Mouse (Mus musculus) heart, postnatal 14 days (tissue): ENCODE results near the gene Fam110a. TPM values are rescaled to one million over a fixed set of nuclear protein-coding genes. Genes with fewer than 3 reads are reported as not detected.

ENCODE experiments used
- DNase-seq, 2 experiments: peaks; one replicate each; pipeline ENCODE4 v3.0.0; 2021 to 2022
- intact Hi-C: fragments of 180-260 bp; cut with DNase I; formaldehyde crosslinking; loops from one replicate; pipeline ENCODE4 v1.15.1; 2025
- long read RNA-seq, 2 experiments: library from polyadenylated mRNA; stranded (forward); transcript quantifications; one replicate each; pipeline ENCODE4 v2.0.0; 2021
- total RNA-seq, 2 experiments: library from RNA; stranded (reverse); gene quantifications; 2 replicates each; pipeline ENCODE4 v1.2.3; 2021

Gene Fam110a
- total RNA-seq = 1 to 10 TPM; 5.2 to 5.6 TPM
- long read RNA-seq, experiment 1, transcript Fam110a-201 (2 exons, 1,754 nt) = major isoform, 6 of 13 reads
- long read RNA-seq, experiment 1, partial matches to known transcripts = 6 of 13 reads
- long read RNA-seq, experiment 1, other reads (novel, unspliced or antisense) = 1 of 13 reads
- long read RNA-seq, experiment 2, transcript Fam110a-201 (2 exons, 1,754 nt) = major isoform, 8 of 13 reads
- long read RNA-seq, experiment 2, partial matches to known transcripts = 5 of 13 reads
- long read RNA-seq, experiment 2, other reads (novel, unspliced or antisense) = 0 of 13 reads

- DNase-seq = peak; percentile 92 to 94
These were observed at the start of gene Fam110a for GRCm38 (mm10) chr2:151979470-151980354. Gene Fam110a (minus strand): TSS chr2:151980219.

GRCm38 (mm10) chr2:152029252-152030082, 49.4 kb upstream of the Fam110a start:
- intact Hi-C loops = loop anchor here (2.0 kb wide), 4 partner anchors 59 to 339 kb away; no protein-coding TSS in a partner anchor
- peak; percentile 91 to 92 for DNase-seq

More at GRCm38 (mm10) chr2:151979470-151980354, at the start of gene Fam110a:
- intact Hi-C loops = no loop called here

GRCm38 (mm10) chr2:152024883-152025422, 44.9 kb upstream of the Fam110a start:
- no peak for DNase-seq
- intact Hi-C loops = no loop called here

- intact Hi-C loops = no loop called here
- DNase-seq = no peak
These were observed 42.0 kb upstream of the Fam110a start for GRCm38 (mm10) chr2:152022022-152022421.

GRCm38 (mm10) chr2:152020255-152020654, 40.2 kb upstream of the Fam110a start:
- intact Hi-C loops = no loop called here
- peak; percentile 39 to 64 for DNase-seq

GRCm38 (mm10) chr2:152016666-152017065, 36.6 kb upstream of the Fam110a start:
- intact Hi-C loops = no loop called here
- DNase-seq = no peak

GRCm38 (mm10) chr2:152015997-152016396, 36.0 kb upstream of the Fam110a start:
- intact Hi-C loops = no loop called here

GRCm38 (mm10) chr2:152012701-152013100, 32.7 kb upstream of the Fam110a start:
- intact Hi-C loops = no loop called here
- no peak for DNase-seq

More at GRCm38 (mm10) chr2:152015997-152016396, 36.0 kb upstream of the Fam110a start:
- DNase-seq = no peak

GRCm38 (mm10) chr2:152012222-152012621, 32.2 kb upstream of the Fam110a start:
- DNase-seq = peak; percentile 13 to 16

GRCm38 (mm10) chr2:152011724-152012123, 31.7 kb upstream of the Fam110a start:
- DNase-seq = peak in 1 of 2 experiments; percentile 28
- intact Hi-C loops = no loop called here

More at GRCm38 (mm10) chr2:152012222-152012621, 32.2 kb upstream of the Fam110a start:
- intact Hi-C loops = no loop called here

- DNase-seq = no peak
- intact Hi-C loops = no loop called here
These were observed 30.6 kb upstream of the Fam110a start for GRCm38 (mm10) chr2:152010661-152011060.

- no peak for DNase-seq
- intact Hi-C loops = no loop called here
These were observed 30.2 kb upstream of the Fam110a start for GRCm38 (mm10) chr2:152010251-152010650.

GRCm38 (mm10) chr2:152009061-152009779, 29.2 kb upstream of the Fam110a start:
- intact Hi-C loops = no loop called here
- DNase-seq = no peak

GRCm38 (mm10) chr2:152007783-152008182, 27.8 kb upstream of the Fam110a start:
- DNase-seq = no peak
- intact Hi-C loops = no loop called here

GRCm38 (mm10) chr2:152002529-152002928, 22.5 kb upstream of the Fam110a start:
- intact Hi-C loops = no loop called here
- no peak for DNase-seq

GRCm38 (mm10) chr2:152000735-152001134, 20.7 kb upstream of the Fam110a start:
- intact Hi-C loops = no loop called here
- DNase-seq = no peak

- DNase-seq = no peak
- intact Hi-C loops = no loop called here
These were observed 20.3 kb upstream of the Fam110a start for GRCm38 (mm10) chr2:152000291-152000679.

- intact Hi-C loops = no loop called here
- no peak for DNase-seq
These were observed 19.8 kb upstream of the Fam110a start for GRCm38 (mm10) chr2:151999669-152000290.

GRCm38 (mm10) chr2:151998932-151999331, 18.9 kb upstream of the Fam110a start:
- DNase-seq = no peak
- intact Hi-C loops = no loop called here
